Mouse (Mus musculus) hindbrain, embryonic 14.5 days (tissue): ENCODE data around the gene Dxo. TPM values are rescaled to one million over a fixed set of nuclear protein-coding genes. Genes with fewer than 3 reads are reported as not detected.
"Not testable (repeated sequence)": the region's sequence is repeated elsewhere in the genome, so short reads cannot be mapped to it uniquely, and the experiment has no call there.

ENCODE experiments used
- ATAC-seq: fragments of 200-750 bp; cut with Nextera tagmentation; 2 replicates; pipeline ENCODE4 v1.8.0; 2017; ENCODE audit warnings: moderate number of reproducible peaks, mild to moderate bottlenecking, moderate TSS enrichment, moderate library complexity; ENCODE audit not compliant: low FRiP score
- DNase-seq: peaks from one replicate; pipeline ENCODE4 v3.0.0-alpha.2; 2015; ENCODE audit warnings: low spot score
- H3K27ac ChIP-seq: fragments of 300-500 bp; sonication (generic); 2 replicates; pipeline ENCODE4 v1.5.1; 2014; ENCODE audit warnings: mild to moderate bottlenecking, moderate library complexity
- H3K27me3 ChIP-seq: fragments of 300-500 bp; sonication (generic); 2 replicates; pipeline ENCODE4 v1.6.1; 2014; ENCODE audit warnings: mild to moderate bottlenecking, low read length, mixed read lengths; ENCODE audit not compliant: control insufficient read depth, insufficient read depth
- H3K36me3 ChIP-seq: fragments of 300-500 bp; sonication (generic); replicated peaks from 2 replicates; pipeline ENCODE4 v1.6.1; 2014; ENCODE audit not compliant: control insufficient read depth, insufficient read depth
- H3K4me1 ChIP-seq: fragments of 300-500 bp; sonication (generic); replicated peaks from 2 replicates; pipeline ENCODE4 v1.6.1; 2014; ENCODE audit warnings: antibody characterized with exemption, low read length, mixed read lengths; ENCODE audit not compliant: control insufficient read depth, insufficient read depth
- H3K4me2 ChIP-seq: fragments of 300-500 bp; sonication (generic); replicated peaks from 2 replicates; pipeline ENCODE4 v1.6.1; 2014; ENCODE audit warnings: mild to moderate bottlenecking, moderate library complexity
- H3K4me3 ChIP-seq: fragments of 300-500 bp; sonication (generic); replicated peaks from 2 replicates; pipeline ENCODE4 v1.5.1; 2014; ENCODE audit warnings: mild to moderate bottlenecking, low read length
- H3K9ac ChIP-seq: fragments of 300-500 bp; sonication (generic); 2 replicates; pipeline ENCODE4 v1.6.1; 2014
- H3K9me3 ChIP-seq: fragments of 300-500 bp; sonication (generic); 2 replicates; pipeline ENCODE4 v1.6.1; 2016; ENCODE audit warnings: low read length; ENCODE audit not compliant: control insufficient read depth
- whole genome bisulfite sequencing: fragments of 180-500 bp; shearing (Covaris S2); extraction: QIAGEN DNeasy Blood & Tissue Kit; methylation state at CpG from one replicate; pipeline ENCODE4 v1.1.7; 2014; 5-methylcytosine and 5-hydroxymethylcytosine counted together
- polyA plus RNA-seq: library from polyadenylated mRNA; unstranded; fragments of >200 nt; fragmentation: Nextera tagmentation; extraction: Ambion mirVana; gene quantifications from 2 replicates; pipeline ENCODE4 v1.2.1, GENCODE M21; 2014

The Dxo gene
- polyA plus RNA-seq, 1 experiment from 2014 or later: 54.4 TPM

DNA sequence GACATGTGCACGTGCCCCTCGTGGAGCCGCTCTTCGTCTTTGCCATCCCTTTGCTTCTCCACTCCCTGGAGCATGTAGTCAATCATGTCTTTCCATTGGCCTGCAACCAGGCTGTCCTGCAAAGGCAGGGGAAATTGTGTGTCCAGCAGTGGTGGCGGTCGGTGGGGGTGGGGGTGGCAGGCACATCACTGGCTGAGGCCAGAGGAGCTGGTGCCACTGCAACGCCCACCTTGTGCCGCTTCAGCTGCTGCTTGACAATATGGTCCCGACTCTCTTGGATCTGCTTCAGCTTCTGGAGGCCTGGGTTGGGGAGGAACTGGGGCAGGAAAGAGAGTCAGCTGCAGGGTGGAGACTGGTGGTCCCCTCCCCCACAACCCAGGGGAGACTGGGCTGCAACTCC, 34.1 kb upstream of the Dxo start:
- H3K36me3 ChIP-seq, H3K27ac ChIP-seq, H3K4me1 ChIP-seq, DNase-seq, H3K9me3 ChIP-seq, ATAC-seq, H3K4me3 ChIP-seq, H3K27me3 ChIP-seq, H3K4me2 ChIP-seq, H3K9ac ChIP-seq: not testable (repeated sequence)
- WGBS: 94% methylated on average over 9 of the region's 9 CpGs

DNA sequence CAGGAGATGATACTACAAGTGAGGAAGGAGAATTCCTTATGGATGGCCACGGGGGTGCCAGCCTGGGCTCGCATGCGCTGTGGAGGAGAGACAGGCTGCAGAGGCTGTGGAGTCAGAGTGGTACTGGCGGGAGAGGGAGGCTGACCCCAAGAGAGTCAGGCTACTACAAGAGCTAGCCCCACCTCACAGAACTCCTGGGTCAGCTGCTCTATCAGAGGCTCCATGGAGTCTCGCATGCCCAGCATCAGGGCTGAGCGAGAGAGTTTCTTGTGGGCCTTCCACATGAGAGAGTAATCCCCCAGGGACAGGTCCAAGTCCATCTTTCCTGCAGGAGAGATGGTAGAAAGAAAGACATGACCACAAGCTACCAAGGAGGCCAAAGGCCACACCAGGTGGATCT, 33.5 kb upstream of the Dxo start:
- H3K27ac ChIP-seq, H3K4me1 ChIP-seq, ATAC-seq, H3K9me3 ChIP-seq, H3K9ac ChIP-seq, H3K36me3 ChIP-seq, H3K4me2 ChIP-seq, DNase-seq, H3K4me3 ChIP-seq, H3K27me3 ChIP-seq: not testable (repeated sequence)
- WGBS: 97% methylated on average over 6 of the region's 6 CpGs

DNA sequence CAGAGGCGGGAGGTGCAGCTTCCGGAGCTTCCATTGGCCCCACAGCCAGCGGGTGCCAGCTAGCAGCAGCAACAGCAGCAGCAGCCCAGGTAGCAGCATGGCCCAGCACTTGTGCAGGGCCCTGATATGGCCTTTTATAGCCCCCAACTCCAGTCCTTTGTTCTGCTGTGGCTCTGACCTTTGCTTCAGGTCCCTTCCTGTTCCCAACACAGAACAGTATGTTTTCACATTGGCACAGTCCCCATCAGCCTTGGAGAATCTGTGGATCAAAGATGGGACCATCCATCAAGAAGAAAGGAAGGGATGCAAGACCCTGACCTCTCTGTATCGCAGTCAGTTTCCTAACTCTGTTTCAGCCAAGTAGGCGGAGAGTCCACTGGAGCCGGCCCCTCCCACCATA, 32.5 kb upstream of the Dxo start, which contains the start of gene Cyp21a1:
Cyp21a1 (minus strand) TSS at position 261 of the 400 bp plus-strand sequence.
- not testable (repeated sequence) for H3K4me3 ChIP-seq, H3K4me2 ChIP-seq, H3K27ac ChIP-seq, H3K9ac ChIP-seq, H3K27me3 ChIP-seq, DNase-seq, H3K4me1 ChIP-seq, ATAC-seq, H3K36me3 ChIP-seq, H3K9me3 ChIP-seq
- WGBS: 98% methylated on average over 4 of the region's 6 CpGs

DNA sequence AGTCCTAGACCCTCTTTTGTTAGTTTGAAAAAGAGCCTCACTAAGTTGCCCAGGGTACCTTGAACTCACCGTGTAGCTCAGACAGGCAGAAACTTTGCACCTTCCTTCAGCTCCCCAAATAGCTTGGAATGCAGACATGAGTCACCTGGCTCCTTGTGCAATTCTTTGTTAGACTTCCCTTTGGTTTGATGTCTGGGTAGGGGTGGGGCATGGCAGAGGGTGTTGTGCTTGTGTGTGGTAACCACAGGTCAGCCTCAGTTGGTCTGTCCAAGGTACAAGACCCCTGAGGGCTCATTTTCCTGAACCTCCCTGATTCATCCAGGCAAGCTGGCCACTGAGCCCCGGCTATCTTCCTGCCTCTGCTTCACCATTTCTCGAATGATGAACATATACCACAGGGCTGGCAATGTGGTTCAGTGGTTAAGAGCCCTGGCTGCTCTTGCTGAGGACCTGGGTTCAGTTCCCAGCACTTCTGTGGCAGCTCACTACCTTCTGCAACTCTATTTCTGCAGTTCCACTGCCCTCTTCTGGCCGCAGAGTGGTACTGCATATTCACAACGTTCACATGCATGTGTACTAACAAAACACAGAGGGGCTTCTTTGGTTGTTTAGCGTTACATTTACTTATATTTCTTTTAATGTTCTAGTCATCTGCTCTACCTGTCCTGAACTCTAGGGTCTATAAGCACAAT, 31.8 kb upstream of the Dxo start:
- H3K36me3 ChIP-seq: no peaks in the 10 kb centered on the region

DNA sequence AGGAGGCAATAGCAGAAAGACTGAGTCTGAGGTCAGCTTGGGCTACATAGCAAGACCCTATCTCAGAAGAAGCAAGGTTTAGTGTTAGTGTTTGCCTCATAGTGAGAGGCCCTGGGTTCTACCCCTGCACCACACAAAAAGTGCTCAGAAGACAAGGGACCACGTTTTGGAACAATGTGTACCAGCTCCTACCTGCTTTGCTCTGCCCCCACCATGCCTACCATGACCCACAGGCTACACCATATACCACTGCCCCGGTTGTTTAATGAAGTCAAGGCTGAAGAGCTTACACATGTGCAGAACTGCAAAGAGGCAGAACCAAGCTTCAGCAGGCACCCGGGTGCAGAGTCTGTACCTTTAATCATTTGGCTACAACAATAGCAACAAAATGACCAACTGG, 29.6 kb upstream of the Dxo start:
- H3K4me2 ChIP-seq: no peak overlapping the region
- no peak for ATAC-seq
- no peak overlapping the region for H3K27ac ChIP-seq
- H3K9me3 ChIP-seq: 0 out of 2 replicates have a peak, but pooled peaks cover 5% of the 10 kb centered on the region
- H3K9ac ChIP-seq: no peak overlapping the region
- no peak overlapping the region for H3K4me3 ChIP-seq
- 74% methylated on average over 3 of the region's 3 CpGs for WGBS
- H3K27me3 ChIP-seq: no peaks in the 10 kb centered on the region
- no peak for DNase-seq
- H3K36me3 ChIP-seq: no peaks in the 10 kb centered on the region
- no peaks in the 10 kb centered on the region for H3K4me1 ChIP-seq

More for the DNA sequence above, 31.8 kb upstream of the Dxo start:
- no peak for DNase-seq
- Histone ChIP-seq H3K27me3 (no peaks in the 10 kb centered on the region), H3K4me3 (no peak overlapping the region), H3K9me3 (0 out of 2 replicates have a peak, but pooled peaks cover 5% of the 10 kb centered on the region), H3K4me2 (no peak overlapping the region), H3K27ac (no peak overlapping the region), H3K4me1 (no peaks in the 10 kb centered on the region), H3K9ac (no peak overlapping the region)
- 83% methylated on average over 6 of the region's 6 CpGs for WGBS
- no peak for ATAC-seq

- Histone ChIP-seq H3K36me3 (no peaks in the 10 kb centered on the region), H3K27ac (no peak overlapping the region), H3K27me3 (no peaks in the 10 kb centered on the region), H3K4me2 (no peak overlapping the region), H3K9me3 (0 out of 2 replicates have a peak, but pooled peaks cover 5% of the 10 kb centered on the region), H3K4me1 (no peaks in the 10 kb centered on the region), H3K4me3 (no peak overlapping the region), H3K9ac (no peak overlapping the region)
- ATAC-seq (no peak), DNase-seq (no peak)
- 92% methylated on average over 6 of the region's 6 CpGs for WGBS
These were observed 28.1 kb upstream of the Dxo start for GRCm38 (mm10) chr17:34808599-34809205.

DNA sequence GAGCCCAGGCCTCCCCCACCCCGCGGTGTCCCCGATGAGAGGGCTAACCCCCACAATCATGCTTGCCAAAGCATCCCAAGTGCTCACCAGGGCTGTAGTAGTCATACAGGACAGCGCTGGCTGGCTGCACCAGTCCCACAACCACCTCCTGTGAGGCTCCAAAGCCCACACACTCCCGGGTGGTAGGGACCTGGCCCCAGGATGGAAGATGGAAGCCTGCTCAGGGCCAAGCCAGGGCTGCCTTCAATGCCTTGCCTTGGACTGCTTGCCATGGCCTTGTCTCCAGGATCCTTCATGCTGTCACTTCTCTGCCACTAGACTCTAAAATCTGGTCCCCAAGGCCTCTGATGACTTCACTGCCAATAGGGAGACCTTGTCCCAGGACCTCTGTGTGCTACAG, 26.4 kb upstream of the Dxo start:
- not testable (repeated sequence) for H3K27me3 ChIP-seq, H3K9ac ChIP-seq, H3K4me3 ChIP-seq, H3K27ac ChIP-seq, DNase-seq, H3K9me3 ChIP-seq, H3K4me1 ChIP-seq, ATAC-seq, H3K4me2 ChIP-seq, H3K36me3 ChIP-seq
- 93% methylated on average over 5 of the region's 5 CpGs for WGBS

GRCm38 (mm10) chr17:34810811-34811210, 26.0 kb upstream of the Dxo start:
- H3K4me1 ChIP-seq, H3K4me2 ChIP-seq, H3K36me3 ChIP-seq, H3K27ac ChIP-seq, H3K9ac ChIP-seq, H3K27me3 ChIP-seq, ATAC-seq, H3K9me3 ChIP-seq, DNase-seq, H3K4me3 ChIP-seq: not testable (repeated sequence)
- WGBS: 88% methylated on average over 8 of the region's 8 CpGs

- no peak for DNase-seq
- ATAC-seq: no peak
- H3K4me3 ChIP-seq: no peak overlapping the region
- no peaks in the 10 kb centered on the region for H3K4me1 ChIP-seq
- H3K4me2 ChIP-seq: no peak overlapping the region
- WGBS: 74% methylated on average over 15 of the region's 15 CpGs
- no peaks in the 10 kb centered on the region for H3K9me3 ChIP-seq
- H3K9ac ChIP-seq: no peak overlapping the region
- H3K36me3 ChIP-seq: no peaks in the 10 kb centered on the region
- H3K27ac ChIP-seq: no peak overlapping the region
- H3K27me3 ChIP-seq: no peaks in the 10 kb centered on the region
These were observed 25.5 kb upstream of the Dxo start for GRCm38 (mm10) chr17:34811275-34811674.
